Mouse (Mus musculus) forebrain, embryonic 12.5 days (tissue): ENCODE measurements around the gene Apc2. TPM values are rescaled to one million over a fixed set of nuclear protein-coding genes. Genes with fewer than 3 reads are reported as not detected.
A peak's percentile ranks its signal among the peaks of the same experiment; 100 is the strongest.

Experiments used
- ATAC-seq: fragments of 200-750 bp; cut with Nextera tagmentation; 2 replicates; pipeline ENCODE4 v1.8.0; 2017; ENCODE audit warnings: moderate TSS enrichment; ENCODE audit not compliant: low FRiP score
- H3K27ac ChIP-seq: fragments of 300-500 bp; sonication (generic); 2 replicates; pipeline ENCODE4 v1.5.1; 2016; ENCODE audit warnings: mild to moderate bottlenecking
- H3K27me3 ChIP-seq: fragments of 300-500 bp; sonication (generic); 2 replicates; pipeline ENCODE4 v1.6.1; 2016; ENCODE audit warnings: mild to moderate bottlenecking
- H3K36me3 ChIP-seq: fragments of 300-500 bp; sonication (generic); replicated peaks from 2 replicates; pipeline ENCODE4 v1.6.1; 2016; ENCODE audit warnings: mild to moderate bottlenecking
- H3K4me1 ChIP-seq: fragments of 300-500 bp; sonication (generic); 2 replicates; pipeline ENCODE4 v1.6.1; 2016
- H3K4me2 ChIP-seq: fragments of 300-500 bp; sonication (generic); 2 replicates; pipeline ENCODE4 v1.6.1; 2016; ENCODE audit warnings: mild to moderate bottlenecking, moderate library complexity
- H3K4me3 ChIP-seq: fragments of 300-500 bp; sonication (generic); replicated peaks from 2 replicates; pipeline ENCODE4 v1.5.1; 2016; ENCODE audit warnings: mild to moderate bottlenecking
- H3K9ac ChIP-seq: fragments of 300-500 bp; sonication (generic); 2 replicates; pipeline ENCODE4 v1.6.1; 2016; ENCODE audit warnings: mild to moderate bottlenecking
- H3K9me3 ChIP-seq: fragments of 300-500 bp; sonication (generic); 2 replicates; pipeline ENCODE4 v1.6.1; 2016
- WGBS: fragments of 180-500 bp; shearing (Covaris S2); methylation state at CpG from one replicate; pipeline ENCODE4 v1.1.7; 2016; 5-methylcytosine and 5-hydroxymethylcytosine counted together
- polyA plus RNA-seq: library from polyadenylated mRNA; unstranded; fragments of >200 nt; fragmentation: Nextera tagmentation; extraction: Ambion mirVana; gene quantifications from 2 replicates; pipeline ENCODE4 v1.2.1, GENCODE M21; 2016

Gene Apc2
- polyA plus RNA-seq, 1 experiment from 2014 or later: 144 TPM

DNA sequence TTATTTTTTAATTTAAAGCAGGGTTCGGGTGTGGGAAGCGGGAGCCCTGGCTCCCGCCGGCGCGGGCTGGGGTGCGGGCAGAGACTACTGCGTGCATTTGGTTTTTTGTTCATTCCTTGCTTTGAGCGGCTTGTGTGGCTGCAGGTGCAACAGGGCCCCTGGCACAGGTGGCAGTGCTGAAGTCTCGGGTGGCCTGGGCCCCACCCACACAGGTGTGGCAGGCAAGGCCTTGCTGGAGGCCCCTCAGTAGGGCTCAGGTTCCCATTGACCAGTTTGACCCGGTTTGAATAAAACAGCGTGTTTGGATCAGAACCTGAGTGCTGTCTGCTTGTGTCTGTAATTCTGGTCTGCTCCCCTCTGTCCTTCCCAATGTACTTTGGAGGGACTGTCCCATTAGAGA is 7.7 kb upstream of the Apc2 start:
- Histone ChIP-seq H3K4me1 (peaks cover 8% of the 10 kb centered on the region), H3K9me3 (no peaks in the 10 kb centered on the region), H3K4me2 (no peak overlapping the region), H3K27ac (no peak overlapping the region), H3K4me3 (no peak overlapping the region), H3K27me3 (no peaks in the 10 kb centered on the region), H3K36me3 (peaks cover 63% of the 10 kb centered on the region), H3K9ac (no peak overlapping the region)
- ATAC-seq: no peak
- 92% methylated on average over 12 of the region's 12 CpGs for WGBS

DNA sequence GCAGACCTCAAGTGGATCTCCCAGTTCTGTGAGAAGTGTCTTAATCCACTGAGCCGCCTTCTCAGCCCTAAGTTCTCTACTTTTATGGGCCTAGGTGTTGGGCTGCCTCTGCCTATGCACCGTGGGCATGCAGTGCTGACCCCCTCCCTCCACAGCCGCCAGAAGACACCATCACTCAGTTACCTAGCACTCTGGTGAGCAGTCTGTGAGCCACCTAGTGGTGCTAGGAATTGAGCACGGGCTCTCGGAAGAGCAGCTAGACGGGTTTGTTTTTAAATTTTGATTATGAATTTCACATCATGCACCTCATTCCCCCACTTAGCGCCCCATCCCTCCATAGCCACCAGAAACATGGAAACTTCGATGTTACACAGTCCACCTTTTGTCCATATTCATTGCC is 7.1 kb upstream of the Apc2 start:
- Histone ChIP-seq H3K9me3 (no peaks in the 10 kb centered on the region), H3K4me1 (peaks cover 14% of the 10 kb centered on the region), H3K36me3 (peaks cover 61% of the 10 kb centered on the region), H3K27me3 (no peaks in the 10 kb centered on the region), H3K9ac (no peak overlapping the region), H3K4me2 (no peak overlapping the region), H3K27ac (no peak overlapping the region), H3K4me3 (no peak overlapping the region)
- 68% methylated on average over 8 of the region's 8 CpGs for WGBS
- ATAC-seq: no peak

DNA sequence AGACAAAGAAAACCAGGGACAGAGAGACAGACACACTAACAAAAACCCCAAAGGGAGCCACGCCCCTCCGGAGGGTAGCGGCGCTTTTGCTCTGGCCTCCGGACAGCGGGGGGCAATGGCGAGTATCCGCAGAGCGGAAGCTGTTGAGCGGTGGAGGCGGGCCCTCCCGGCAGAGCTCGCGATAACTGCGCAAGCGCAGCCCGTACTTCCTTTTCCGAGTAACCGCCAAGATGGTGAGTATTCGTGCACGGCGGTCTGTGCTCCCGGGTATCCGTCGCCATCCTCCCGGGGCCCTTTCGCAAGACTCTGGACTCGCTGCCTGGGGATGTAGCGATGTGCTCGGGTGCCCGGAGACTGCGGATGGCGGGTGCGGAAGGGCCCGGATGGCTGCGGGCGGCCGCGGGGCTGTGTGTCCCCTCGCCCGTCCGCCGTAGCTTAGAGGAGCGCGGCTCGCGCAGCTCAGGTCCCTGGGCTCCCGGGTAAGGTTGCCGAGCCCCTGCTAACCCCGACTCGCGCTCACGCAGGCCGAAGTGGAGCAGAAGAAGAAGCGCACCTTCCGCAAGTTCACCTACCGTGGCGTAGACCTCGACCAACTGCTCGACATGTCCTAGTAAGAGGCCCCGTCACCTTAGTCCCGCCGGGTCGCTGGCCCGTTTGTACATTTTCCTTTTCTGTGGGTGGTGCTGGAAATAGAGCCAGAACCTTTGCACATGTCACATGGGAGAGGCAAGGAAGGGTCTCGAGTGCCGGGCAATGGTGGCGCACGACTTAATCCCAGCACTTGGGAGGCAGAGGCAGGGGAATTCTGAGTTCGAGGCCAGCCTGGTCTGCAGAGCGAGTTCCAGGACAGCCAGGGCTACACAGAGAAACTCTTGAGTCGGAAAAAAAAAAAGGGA is 3.3 kb upstream of the Apc2 start, which contains the start of gene Rps15:
Rps15 (plus strand) TSS at position 203 of the 896 bp plus-strand sequence.
- H3K36me3 ChIP-seq: peaks cover 37% of the 10 kb centered on the region
- WGBS: under 1% methylated on average over 72 of the region's 72 CpGs
- peak within 1 kb of the TSS; percentile 96 for H3K4me2 ChIP-seq
- no peaks in the 10 kb centered on the region for H3K27me3 ChIP-seq
- peak within 1 kb of the TSS; percentile 95 for H3K27ac ChIP-seq
- ATAC-seq: peak; percentile 83
- H3K9me3 ChIP-seq: no peaks in the 10 kb centered on the region
- H3K9ac ChIP-seq: peak within 1 kb of the TSS; percentile 99
- H3K4me1 ChIP-seq: peaks cover 48% of the 10 kb centered on the region
- peak within 1 kb of the TSS; percentile 69 for H3K4me3 ChIP-seq

DNA sequence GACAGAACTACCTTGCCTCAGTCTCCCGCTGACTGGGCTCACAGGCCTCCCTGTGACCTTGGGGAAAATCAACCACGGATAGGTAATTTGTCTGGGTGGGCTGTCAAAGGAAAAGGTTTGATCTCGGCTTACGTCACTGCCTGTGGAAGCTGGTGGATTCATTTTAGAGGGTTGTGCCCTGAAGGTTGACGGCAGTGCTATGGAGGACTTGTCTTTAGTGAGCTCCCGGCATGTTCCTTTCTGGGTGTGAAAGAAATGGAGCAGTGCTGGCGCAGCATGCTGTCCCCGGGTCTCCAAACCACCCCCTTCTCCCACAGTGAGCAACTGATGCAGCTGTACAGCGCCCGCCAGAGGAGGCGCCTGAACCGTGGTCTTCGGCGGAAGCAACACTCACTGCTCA is 2.5 kb upstream of the Apc2 start:
- H3K4me1 ChIP-seq: peaks cover 56% of the 10 kb centered on the region
- peak overlapping the region; percentile 69 for H3K4me3 ChIP-seq
- ATAC-seq: no peak
- 26% methylated on average over 14 of the region's 14 CpGs for WGBS
- peak overlapping the region; percentile 99 for H3K9ac ChIP-seq
- H3K27ac ChIP-seq: peak overlapping the region; percentile 95
- H3K36me3 ChIP-seq: peaks cover 30% of the 10 kb centered on the region
- no peaks in the 10 kb centered on the region for H3K9me3 ChIP-seq
- peak overlapping the region; percentile 96 for H3K4me2 ChIP-seq
- no peaks in the 10 kb centered on the region for H3K27me3 ChIP-seq

- Histone ChIP-seq H3K27me3 (no peaks in the 10 kb centered on the region), H3K36me3 (peaks cover 21% of the 10 kb centered on the region), H3K4me2 (peak overlapping the region; percentile 96), H3K4me1 (peaks cover 62% of the 10 kb centered on the region), H3K9ac (peak overlapping the region; percentile 29; the same call in 1 of the 2 replicates), H3K27ac (peak overlapping the region; percentile 95; the same call in 1 of the 2 replicates), H3K4me3 (peak overlapping the region; percentile 69; the same call in 1 of the 2 replicates), H3K9me3 (no peaks in the 10 kb centered on the region)
- WGBS: 69% methylated on average over 4 of the region's 4 CpGs
- ATAC-seq: no peak
Measured at GRCm38 (mm10) chr10:80294311-80294710, 1.5 kb upstream of the Apc2 start.

GRCm38 (mm10) chr10:80294788-80295303 is 931 bp upstream of the Apc2 start:
- Histone ChIP-seq H3K27me3 (no peaks in the 10 kb centered on the region), H3K36me3 (peaks cover 18% of the 10 kb centered on the region), H3K4me3 (no peak overlapping the region; the same call in 1 of the 2 replicates), H3K9me3 (no peaks in the 10 kb centered on the region), H3K9ac (peak overlapping the region; percentile 13; the same call in 1 of the 2 replicates), H3K27ac (peak overlapping the region; percentile 95), H3K4me2 (peak overlapping the region; percentile 62; the same call in 1 of the 2 replicates), H3K4me1 (peaks cover 67% of the 10 kb centered on the region)
- no peak for ATAC-seq
- 52% methylated on average over 7 of the region's 7 CpGs for WGBS

GRCm38 (mm10) chr10:80296824-80297223 is 1.0 kb downstream of the Apc2 start:
- peak overlapping the region; percentile 95 for H3K27ac ChIP-seq
- H3K4me2 ChIP-seq: peak overlapping the region; percentile 62
- H3K27me3 ChIP-seq: 0 out of 2 replicates have a peak, but pooled peaks cover 9% of the 10 kb centered on the region
- H3K9ac ChIP-seq: peak overlapping the region; percentile 69
- peaks cover 84% of the 10 kb centered on the region for H3K4me1 ChIP-seq
- H3K4me3 ChIP-seq: peak overlapping the region; percentile 46
- 80% methylated on average over 5 of the region's 5 CpGs for WGBS
- H3K9me3 ChIP-seq: no peaks in the 10 kb centered on the region
- H3K36me3 ChIP-seq: peaks cover 20% of the 10 kb centered on the region
- ATAC-seq: no peak

GRCm38 (mm10) chr10:80297526-80298133 is 1.9 kb downstream of the Apc2 start:
- Histone ChIP-seq H3K27me3 (peaks cover 14% of the 10 kb centered on the region; the same call in 1 of the 2 replicates), H3K36me3 (peaks cover 28% of the 10 kb centered on the region), H3K4me1 (peaks cover 88% of the 10 kb centered on the region), H3K27ac (peak overlapping the region; percentile 95; the same call in 1 of the 2 replicates), H3K4me3 (0 out of 2 replicates have a peak overlapping the region, but pooled peaks have one; percentile 60), H3K9me3 (no peaks in the 10 kb centered on the region), H3K4me2 (peak overlapping the region; percentile 82), H3K9ac (peak overlapping the region; percentile 12; the same call in 1 of the 2 replicates)
- 77% methylated on average over 8 of the region's 8 CpGs for WGBS
- ATAC-seq: no peak

DNA sequence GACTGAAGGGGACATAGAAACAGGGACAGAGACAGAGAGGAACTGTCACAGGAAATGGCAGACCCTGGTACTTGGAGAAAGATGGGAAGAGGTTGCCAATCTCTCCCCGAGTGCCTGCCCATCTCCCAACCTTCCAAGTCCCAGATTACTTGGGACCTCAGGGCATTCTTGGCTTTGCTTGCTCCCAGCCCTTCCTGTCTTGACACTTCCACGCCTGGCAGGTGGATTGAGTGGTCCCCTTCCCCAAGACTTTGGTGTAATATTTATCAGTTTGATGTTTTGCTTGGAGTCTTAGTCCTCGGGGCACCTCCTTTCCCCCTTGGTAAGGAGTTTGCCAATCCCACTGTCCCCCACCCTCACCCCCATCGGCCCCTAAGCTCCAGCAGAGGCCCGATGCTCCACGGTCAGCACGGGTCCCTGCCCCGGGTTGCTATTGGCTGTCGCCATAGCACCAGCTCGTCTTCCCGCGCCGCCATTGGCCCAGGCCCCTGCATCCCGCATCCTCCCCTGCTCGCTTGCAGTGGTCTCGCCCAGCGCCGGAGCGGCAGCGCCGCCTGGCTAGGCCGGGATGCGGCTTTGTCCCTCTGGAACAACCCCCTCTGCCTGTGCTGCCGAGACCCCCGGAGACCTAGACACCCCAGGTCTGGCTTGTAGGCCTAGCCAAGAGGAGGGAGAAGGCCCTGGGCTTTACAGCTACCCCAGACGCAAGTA is 2.9 kb downstream of the Apc2 start:
- H3K36me3 ChIP-seq: peaks cover 33% of the 10 kb centered on the region
- peak overlapping the region; percentile 94 for H3K9ac ChIP-seq
- no peaks in the 10 kb centered on the region for H3K9me3 ChIP-seq
- peak; percentile 84 for ATAC-seq
- 3% methylated on average over 26 of the region's 26 CpGs for WGBS
- peak overlapping the region; percentile 95 for H3K27ac ChIP-seq
- peak overlapping the region; percentile 82 for H3K4me2 ChIP-seq
- H3K4me3 ChIP-seq: peak overlapping the region; percentile 60
- H3K27me3 ChIP-seq: peaks cover 14% of the 10 kb centered on the region; the same call in 1 of the 2 replicates
- H3K4me1 ChIP-seq: peaks cover 90% of the 10 kb centered on the region

DNA sequence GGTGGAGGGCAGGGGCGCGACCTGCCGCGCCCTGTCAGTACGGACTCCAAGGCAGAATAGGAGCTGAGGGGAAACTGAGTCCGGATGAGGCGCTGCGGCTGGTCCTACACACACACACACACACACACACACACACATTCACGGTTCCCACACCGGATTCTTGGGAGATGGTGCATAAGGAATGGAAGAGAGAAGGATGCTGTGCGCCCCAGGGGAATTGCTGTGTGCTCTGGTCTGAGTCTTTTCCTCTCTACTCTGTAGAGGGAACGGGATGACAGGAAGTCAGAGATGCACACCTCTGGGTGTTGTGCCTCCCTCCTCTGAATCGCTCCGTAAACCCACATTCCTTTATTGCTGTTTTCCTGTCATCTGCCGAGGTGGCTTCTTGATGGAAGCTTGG is 3.5 kb downstream of the Apc2 start:
- peaks cover 14% of the 10 kb centered on the region; the same call in 1 of the 2 replicates for H3K27me3 ChIP-seq
- peak overlapping the region; percentile 60 for H3K4me3 ChIP-seq
- H3K9ac ChIP-seq: peak overlapping the region; percentile 94
- peak overlapping the region; percentile 95 for H3K27ac ChIP-seq
- H3K4me1 ChIP-seq: peaks cover 85% of the 10 kb centered on the region
- 3% methylated on average over 15 of the region's 15 CpGs for WGBS
- peak overlapping the region; percentile 82 for H3K4me2 ChIP-seq
- no peaks in the 10 kb centered on the region for H3K9me3 ChIP-seq
- no peak for ATAC-seq
- peaks cover 28% of the 10 kb centered on the region for H3K36me3 ChIP-seq

DNA sequence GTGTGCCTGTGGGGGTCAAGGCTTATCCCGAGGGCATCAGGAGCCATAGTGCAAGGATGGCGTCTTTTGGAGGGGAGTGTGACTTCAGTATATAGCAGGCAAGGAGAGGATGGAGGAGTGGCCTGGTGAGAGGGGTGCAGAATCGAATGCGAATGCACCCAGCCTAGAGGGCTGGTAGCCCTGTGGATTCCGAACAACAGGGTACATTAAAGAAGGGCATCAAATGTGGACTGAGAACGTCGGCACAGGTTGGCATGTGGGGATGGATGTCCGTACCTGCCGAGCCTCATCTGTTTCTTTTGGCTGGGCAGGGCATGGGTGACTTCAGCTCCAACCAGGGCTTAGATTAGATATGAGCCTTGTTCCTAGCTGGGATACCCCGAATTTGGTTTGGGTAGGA is 4.0 kb downstream of the Apc2 start:
- Histone ChIP-seq H3K4me2 (peak overlapping the region; percentile 82), H3K36me3 (peaks cover 28% of the 10 kb centered on the region), H3K4me3 (peak overlapping the region; percentile 60), H3K27me3 (peaks cover 15% of the 10 kb centered on the region; the same call in 1 of the 2 replicates), H3K9me3 (no peaks in the 10 kb centered on the region), H3K4me1 (peaks cover 89% of the 10 kb centered on the region), H3K9ac (peak overlapping the region; percentile 94), H3K27ac (peak overlapping the region; percentile 95)
- WGBS: 45% methylated on average over 10 of the region's 10 CpGs
- ATAC-seq: no peak
